Mouse (Mus musculus): ENCODE results near the gene Lrrc4c. TPM values are rescaled to one million over a fixed set of nuclear protein-coding genes. Genes with fewer than 3 reads are reported as not detected.

Gene Lrrc4c
- polyA plus RNA-seq (2012): not detected in 2 replicates

GRCm38 (mm10) chr2:96317387-96318299 lies at the start of gene Lrrc4c:
Gene Lrrc4c (plus strand): TSS chr2:96318169.

